Mouse (Mus musculus) forebrain, embryonic 13.5 days (tissue): ENCODE data around the gene Fat4. TPM values are rescaled to one million over a fixed set of nuclear protein-coding genes. Genes with fewer than 3 reads are reported as not detected.

ENCODE experiments used
- ATAC-seq: fragments of 200-750 bp; cut with Nextera tagmentation; 2 replicates; pipeline ENCODE4 v1.8.0; 2017
- H3K27ac ChIP-seq: fragments of 300-500 bp; sonication (generic); 2 replicates; pipeline ENCODE4 v1.5.1; 2015; ENCODE audit warnings: inconsistent platforms, mild to moderate bottlenecking, moderate library complexity
- H3K27me3 ChIP-seq: fragments of 300-500 bp; sonication (generic); 2 replicates; pipeline ENCODE4 v1.6.1; 2015; ENCODE audit warnings: mild to moderate bottlenecking, inconsistent platforms
- H3K36me3 ChIP-seq: fragments of 300-500 bp; sonication (generic); 2 replicates; pipeline ENCODE4 v1.6.1; 2015; ENCODE audit warnings: mild to moderate bottlenecking, inconsistent platforms; ENCODE audit not compliant: poor library complexity, severe bottlenecking
- H3K4me1 ChIP-seq: fragments of 300-500 bp; sonication (generic); 2 replicates; pipeline ENCODE4 v1.6.1; 2015; ENCODE audit warnings: inconsistent platforms
- H3K4me2 ChIP-seq: fragments of 300-500 bp; sonication (generic); 2 replicates; pipeline ENCODE4 v1.6.1; 2015; ENCODE audit warnings: inconsistent platforms, mild to moderate bottlenecking, moderate library complexity
- H3K4me3 ChIP-seq: fragments of 300-500 bp; sonication (generic); 2 replicates; pipeline ENCODE4 v1.5.1; 2015; ENCODE audit warnings: mild to moderate bottlenecking, inconsistent platforms
- H3K9ac ChIP-seq: fragments of 300-500 bp; sonication (generic); 2 replicates; pipeline ENCODE4 v1.6.1; 2015; ENCODE audit warnings: mild to moderate bottlenecking, inconsistent platforms
- H3K9me3 ChIP-seq: fragments of 300-500 bp; sonication (generic); replicated peaks from 2 replicates; pipeline ENCODE4 v1.6.1; 2016; ENCODE audit warnings: inconsistent platforms
- WGBS: fragments of 180-500 bp; shearing (Covaris S2); methylation state at CpG from one replicate; pipeline ENCODE4 v1.1.7; 2015; 5-methylcytosine and 5-hydroxymethylcytosine counted together
- polyA plus RNA-seq: library from polyadenylated mRNA; unstranded; fragments of >200 nt; fragmentation: Nextera tagmentation; extraction: Ambion mirVana; gene quantifications from 2 replicates; pipeline ENCODE4 v1.2.1, GENCODE M21; 2015

Fat4 gene
- polyA plus RNA-seq, 1 experiment from 2014 or later = 9.7 TPM

DNA sequence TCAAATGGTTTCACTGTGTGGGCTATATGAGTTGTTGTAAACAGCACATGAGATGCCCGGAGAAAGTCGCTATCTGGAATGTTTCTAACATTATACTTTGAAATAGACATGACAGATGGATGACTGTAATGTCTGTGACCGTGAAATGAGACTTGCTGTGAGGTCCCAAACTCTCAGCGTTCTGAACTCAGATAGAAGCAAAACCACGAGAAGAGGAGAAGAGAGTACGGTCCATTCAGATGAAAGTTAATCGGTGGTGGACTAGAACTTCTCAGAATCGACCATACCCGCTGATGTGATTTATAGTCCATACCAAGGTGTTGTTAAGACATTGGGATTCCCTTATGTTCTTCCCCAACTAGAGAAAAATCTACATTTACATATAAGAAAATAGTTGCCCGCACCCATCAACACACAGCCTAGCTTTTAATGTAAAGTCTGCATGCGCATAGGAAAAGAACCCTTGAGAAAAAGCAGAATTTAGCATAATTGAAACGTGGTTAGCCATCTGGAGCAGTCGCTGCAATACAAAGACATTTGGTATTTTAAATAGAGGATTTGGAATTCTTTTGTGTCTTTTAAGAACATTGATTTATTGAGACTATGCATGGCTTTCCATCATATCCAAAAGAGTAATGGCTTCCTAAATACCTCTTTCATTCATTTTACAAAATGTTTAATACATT lies 21.8 kb downstream of the Fat4 start:
- WGBS = 43% methylated on average over 13 of the region's 13 CpGs
- H3K9me3 ChIP-seq = no peaks in the 10 kb centered on the region
- H3K9ac ChIP-seq = no peak overlapping the region
- no peaks in the 10 kb centered on the region for H3K36me3 ChIP-seq
- H3K4me1 ChIP-seq = peaks cover 42% of the 10 kb centered on the region
- H3K4me3 ChIP-seq = no peak overlapping the region
- ATAC-seq = peak; percentile 56
- H3K27me3 ChIP-seq = no peaks in the 10 kb centered on the region
- peak overlapping the region; percentile 46 for H3K27ac ChIP-seq
- peak overlapping the region; percentile 48 for H3K4me2 ChIP-seq

DNA sequence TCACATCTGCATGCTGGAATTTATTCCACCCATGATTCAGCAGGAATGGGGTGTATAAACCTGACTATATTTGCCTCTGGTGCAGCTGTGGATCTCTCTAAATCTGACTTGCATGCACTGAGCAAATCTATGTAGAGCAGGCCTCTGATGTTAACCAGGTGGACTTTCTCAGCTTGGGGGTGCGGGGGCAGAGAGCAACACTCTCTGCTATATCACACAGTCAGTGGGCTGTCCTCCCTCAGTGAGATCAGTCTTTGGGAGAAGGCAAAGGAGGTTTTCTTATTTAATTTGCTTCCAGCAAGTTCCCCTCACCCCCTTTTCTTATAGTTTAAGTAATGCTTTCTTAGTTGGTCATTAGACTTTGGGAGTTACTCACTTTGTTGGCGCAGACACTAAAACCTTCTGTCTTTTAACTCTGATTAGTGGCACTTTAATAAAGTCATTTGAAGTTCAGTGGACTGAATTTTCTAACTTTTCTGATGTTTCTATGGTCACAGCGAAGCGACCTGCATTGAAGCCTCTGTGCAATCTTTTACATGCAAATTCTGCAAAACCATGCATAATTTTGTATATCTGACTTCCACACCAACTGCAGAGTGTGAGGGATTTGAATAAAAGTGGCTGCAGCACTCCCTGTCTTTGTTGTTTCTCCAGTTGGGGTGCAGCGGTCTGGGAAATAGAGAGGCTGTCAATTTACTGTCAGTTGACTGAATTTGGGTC lies 26.2 kb downstream of the Fat4 start:
- H3K9ac ChIP-seq = no peak overlapping the region
- H3K4me1 ChIP-seq = peaks cover 35% of the 10 kb centered on the region
- H3K4me2 ChIP-seq = peak overlapping the region; percentile 26
- H3K4me3 ChIP-seq = no peak overlapping the region
- no peaks in the 10 kb centered on the region for H3K9me3 ChIP-seq
- peak; percentile 48; the same call in 1 of the 2 replicates for ATAC-seq
- no peaks in the 10 kb centered on the region for H3K27me3 ChIP-seq
- no peak overlapping the region; the same call in 1 of the 2 replicates for H3K27ac ChIP-seq
- 14% methylated on average over 5 of the region's 5 CpGs for WGBS
- no peaks in the 10 kb centered on the region for H3K36me3 ChIP-seq

DNA sequence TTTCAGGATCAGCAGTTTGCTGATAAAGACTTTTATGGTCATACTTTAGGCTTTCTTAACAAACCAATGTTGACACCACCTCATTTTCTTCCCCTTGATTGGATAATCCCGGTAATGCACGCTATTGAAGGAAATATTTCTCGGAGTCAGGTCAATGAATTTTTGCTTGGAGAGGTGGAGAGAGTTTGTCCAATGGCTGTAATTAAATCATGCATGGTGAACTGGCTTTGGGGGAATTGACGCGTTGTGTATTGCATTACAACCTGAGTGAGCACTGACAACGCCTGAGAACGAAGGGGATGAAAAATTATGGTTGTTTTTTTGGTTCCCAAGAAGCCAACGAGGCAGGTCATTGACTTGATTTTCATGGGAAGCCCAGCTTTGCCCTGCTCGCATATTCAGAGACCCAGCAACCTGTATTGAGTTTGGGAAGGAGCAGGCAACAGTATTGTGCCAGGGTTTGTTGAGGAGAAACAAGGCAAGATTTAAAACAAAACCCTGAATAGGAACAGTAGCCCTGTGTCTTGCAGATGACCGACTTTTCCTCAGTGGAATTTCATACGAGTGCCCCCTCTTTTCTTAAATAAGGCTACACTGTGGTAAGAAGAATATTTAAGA lies 26.9 kb downstream of the Fat4 start:
- Histone ChIP-seq H3K27me3 (no peaks in the 10 kb centered on the region), H3K4me2 (peak overlapping the region; percentile 26), H3K4me1 (peaks cover 29% of the 10 kb centered on the region), H3K27ac (no peak overlapping the region; the same call in none of the 2 replicates), H3K4me3 (no peak overlapping the region), H3K36me3 (no peaks in the 10 kb centered on the region), H3K9me3 (no peaks in the 10 kb centered on the region), H3K9ac (no peak overlapping the region)
- ATAC-seq = no peak
- 10% methylated on average over 11 of the region's 11 CpGs for WGBS

DNA sequence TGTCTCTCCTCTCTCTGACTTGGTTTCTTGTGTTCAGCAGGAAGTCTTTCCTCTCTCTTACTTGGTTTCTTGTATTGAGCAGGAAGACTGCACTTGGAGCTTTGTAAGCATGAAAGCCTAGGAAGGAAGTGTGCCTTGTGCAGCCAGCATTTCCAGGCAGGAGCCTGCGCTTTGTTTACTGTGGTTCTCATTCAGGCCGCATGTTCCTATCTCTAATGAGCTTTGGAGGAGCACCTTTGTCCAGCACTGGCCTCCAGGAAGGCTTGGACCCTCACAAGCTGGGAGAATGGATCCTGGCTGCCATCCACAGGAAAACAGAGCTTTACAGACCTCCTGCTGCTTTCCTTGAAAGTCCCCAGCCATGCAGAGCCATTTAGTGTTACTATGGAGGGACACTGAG lies 32.2 kb downstream of the Fat4 start:
- 0 out of 2 replicates have a peak, but pooled peaks cover 4% of the 10 kb centered on the region for H3K9me3 ChIP-seq
- no peak overlapping the region for H3K4me2 ChIP-seq
- no peak overlapping the region for H3K27ac ChIP-seq
- no peak for ATAC-seq
- 44% methylated on average over 2 of the region's 2 CpGs for WGBS
- no peak overlapping the region for H3K9ac ChIP-seq
- H3K27me3 ChIP-seq = no peaks in the 10 kb centered on the region
- no peaks in the 10 kb centered on the region for H3K36me3 ChIP-seq
- H3K4me3 ChIP-seq = no peak overlapping the region
- H3K4me1 ChIP-seq = peaks cover 11% of the 10 kb centered on the region

DNA sequence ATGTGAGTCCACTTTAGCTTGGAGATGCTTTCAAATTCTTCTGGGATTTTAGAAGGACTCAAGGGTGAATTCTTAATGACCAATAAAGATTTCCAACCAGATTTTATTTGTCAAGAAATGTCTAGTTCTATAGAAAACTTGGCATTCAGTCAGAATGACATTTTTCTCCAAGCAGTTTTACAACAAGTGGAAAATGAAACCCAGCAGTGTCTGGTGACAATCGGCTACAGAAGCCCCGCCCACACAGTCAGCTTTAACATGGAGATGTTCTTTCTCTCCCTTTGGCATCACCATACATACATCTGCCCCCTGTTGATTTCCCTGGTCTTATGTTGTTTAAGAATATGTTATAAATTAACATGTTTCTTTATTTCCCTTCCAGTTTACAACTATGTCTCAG lies 34.3 kb downstream of the Fat4 start:
- 0 out of 2 replicates have a peak, but pooled peaks cover 4% of the 10 kb centered on the region for H3K9me3 ChIP-seq
- peaks cover 7% of the 10 kb centered on the region for H3K4me1 ChIP-seq
- 76% methylated on average over 2 of the region's 2 CpGs for WGBS
- no peak overlapping the region for H3K4me2 ChIP-seq
- H3K36me3 ChIP-seq = no peaks in the 10 kb centered on the region
- H3K27ac ChIP-seq = no peak overlapping the region
- H3K9ac ChIP-seq = no peak overlapping the region
- ATAC-seq = no peak
- H3K27me3 ChIP-seq = no peaks in the 10 kb centered on the region
- no peak overlapping the region for H3K4me3 ChIP-seq

DNA sequence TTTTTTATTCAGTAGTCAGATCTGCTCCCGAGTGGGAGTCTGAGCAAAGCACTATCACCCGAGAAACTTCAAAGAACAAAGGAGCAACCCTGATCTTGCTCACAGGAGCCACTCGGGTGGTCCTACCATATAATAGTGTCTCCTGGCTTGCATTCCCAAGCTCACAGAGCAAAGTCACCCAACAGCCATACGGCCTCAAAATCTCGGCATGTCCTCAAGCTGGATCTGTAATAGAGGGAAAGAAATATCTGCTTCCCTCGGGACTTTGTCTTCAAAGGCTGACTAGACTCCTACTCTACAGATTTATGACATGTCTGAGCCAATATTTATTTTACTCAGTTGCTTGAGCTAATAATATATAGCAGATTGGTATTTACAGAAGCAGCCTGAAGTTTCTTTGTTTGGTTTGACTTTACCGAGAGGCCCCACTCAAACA lies 36.5 kb downstream of the Fat4 start:
- Histone ChIP-seq H3K9ac (no peak overlapping the region), H3K27me3 (no peaks in the 10 kb centered on the region), H3K4me1 (peaks cover 10% of the 10 kb centered on the region), H3K27ac (no peak overlapping the region), H3K9me3 (0 out of 2 replicates have a peak, but pooled peaks cover 4% of the 10 kb centered on the region), H3K36me3 (no peaks in the 10 kb centered on the region), H3K4me3 (no peak overlapping the region), H3K4me2 (no peak overlapping the region)
- 79% methylated on average over 7 of the region's 7 CpGs for WGBS
- no peak for ATAC-seq

DNA sequence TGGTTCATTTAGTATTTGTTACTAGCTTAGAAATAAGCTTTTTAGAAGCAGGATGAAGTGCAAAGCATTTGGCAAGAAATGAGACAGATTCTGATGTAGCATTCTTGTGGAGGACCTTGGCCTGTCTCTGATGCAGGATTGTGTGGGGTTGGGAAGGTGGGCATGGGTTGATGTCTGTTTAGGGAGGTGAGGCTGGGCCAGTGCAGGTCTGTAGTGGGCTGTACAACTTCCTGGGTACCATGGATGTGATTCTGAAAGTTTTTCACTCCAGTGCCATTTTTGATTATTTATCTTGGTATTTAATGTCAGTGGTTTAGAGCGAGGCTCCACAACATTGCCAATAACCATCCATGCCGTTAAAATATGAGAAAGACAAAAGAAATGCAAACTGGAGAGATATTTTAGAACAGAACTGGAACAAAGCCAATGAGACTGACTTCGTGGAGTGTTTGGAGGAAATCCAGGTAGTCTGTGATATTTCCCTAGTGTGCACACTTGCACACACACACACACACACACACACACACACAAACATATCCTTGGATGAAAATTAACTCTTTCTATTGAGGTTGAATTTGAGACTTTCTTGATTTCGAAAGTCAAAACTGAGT lies 41.4 kb downstream of the Fat4 start:
- no peaks in the 10 kb centered on the region for H3K27me3 ChIP-seq
- 73% methylated on average over 4 of the region's 4 CpGs for WGBS
- no peak overlapping the region for H3K4me2 ChIP-seq
- 0 out of 2 replicates have a peak, but pooled peaks have one; percentile 21 for ATAC-seq
- no peaks in the 10 kb centered on the region for H3K36me3 ChIP-seq
- H3K9ac ChIP-seq = no peak overlapping the region
- no peaks in the 10 kb centered on the region for H3K9me3 ChIP-seq
- no peak overlapping the region; the same call in 1 of the 2 replicates for H3K27ac ChIP-seq
- no peak overlapping the region for H3K4me3 ChIP-seq
- H3K4me1 ChIP-seq = peaks cover 3% of the 10 kb centered on the region; the same call in 1 of the 2 replicates

DNA sequence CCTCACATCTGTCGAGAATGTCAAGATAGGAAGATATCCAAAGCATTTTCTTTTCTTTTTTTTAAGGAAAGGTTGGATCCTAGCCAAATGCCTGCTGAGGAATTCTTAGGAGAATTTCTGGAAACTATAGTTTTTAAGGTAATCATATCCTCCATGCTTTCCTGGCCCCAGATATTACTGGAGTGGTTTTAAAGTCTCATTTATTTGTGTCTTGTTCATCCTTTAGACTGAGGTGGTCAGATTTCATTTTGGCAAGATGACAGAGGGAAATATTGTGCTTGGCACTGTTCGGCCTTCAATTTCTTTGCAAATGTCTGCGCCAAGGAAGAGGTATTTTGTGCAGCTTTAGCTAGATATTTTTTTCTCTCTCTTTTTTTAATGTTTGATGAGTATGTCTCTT lies 42.0 kb downstream of the Fat4 start:
- peaks cover 8% of the 10 kb centered on the region; the same call in 1 of the 2 replicates for H3K4me1 ChIP-seq
- H3K36me3 ChIP-seq = no peaks in the 10 kb centered on the region
- no peak overlapping the region for H3K27ac ChIP-seq
- ATAC-seq = no peak
- no peak overlapping the region for H3K4me3 ChIP-seq
- no peak overlapping the region for H3K9ac ChIP-seq
- no peaks in the 10 kb centered on the region for H3K9me3 ChIP-seq
- no peak overlapping the region for H3K4me2 ChIP-seq
- 81% methylated on average over 3 of the region's 3 CpGs for WGBS
- H3K27me3 ChIP-seq = no peaks in the 10 kb centered on the region

DNA sequence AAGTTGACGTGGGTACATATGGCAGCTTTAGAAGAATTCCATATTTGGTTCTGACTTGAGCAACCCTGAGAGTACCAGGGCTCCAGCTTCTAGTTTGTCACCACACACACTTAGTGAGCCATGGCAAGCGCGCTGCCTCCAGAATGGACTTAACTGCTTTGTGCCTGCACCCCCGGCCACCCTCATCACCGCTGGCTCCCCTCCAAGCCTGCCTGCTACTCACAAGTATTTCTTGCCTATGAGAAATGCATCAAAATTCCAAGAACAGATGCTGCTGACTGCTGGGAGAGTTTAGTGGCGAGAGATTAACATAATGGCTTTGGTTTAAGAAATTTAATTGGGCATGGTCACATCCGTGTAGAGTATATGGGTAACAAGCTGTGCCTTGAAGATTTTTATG lies 48.0 kb downstream of the Fat4 start:
- peak; percentile 85 for ATAC-seq
- Histone ChIP-seq H3K4me3 (no peak overlapping the region), H3K36me3 (no peaks in the 10 kb centered on the region), H3K4me1 (peaks cover 33% of the 10 kb centered on the region), H3K9ac (no peak overlapping the region), H3K4me2 (0 out of 2 replicates have a peak overlapping the region, but pooled peaks have one; percentile 10), H3K27ac (peak overlapping the region; percentile 17; the same call in 1 of the 2 replicates), H3K9me3 (no peaks in the 10 kb centered on the region), H3K27me3 (no peaks in the 10 kb centered on the region)
- 37% methylated on average over 7 of the region's 7 CpGs for whole genome bisulfite sequencing

DNA sequence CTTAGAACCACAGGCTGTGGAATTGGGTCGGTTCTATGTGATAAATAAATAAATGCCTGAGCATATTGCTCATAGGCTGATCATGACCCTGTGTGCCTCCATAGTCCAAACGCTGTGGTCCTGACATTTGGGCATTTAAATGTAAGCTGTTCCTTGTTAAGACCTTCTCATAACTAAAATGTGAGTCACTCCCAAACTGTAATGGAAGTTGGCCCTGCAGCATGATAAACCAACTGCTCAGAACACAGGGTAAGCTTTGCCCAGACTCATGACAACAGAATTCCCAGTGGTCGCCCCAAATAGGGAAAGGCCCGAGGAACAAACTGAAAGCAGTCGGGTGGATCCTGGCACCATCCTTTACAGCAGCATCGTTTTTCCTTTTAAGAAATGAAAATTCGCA lies 49.7 kb downstream of the Fat4 start:
- Histone ChIP-seq H3K4me2 (no peak overlapping the region), H3K4me3 (no peak overlapping the region), H3K9me3 (no peaks in the 10 kb centered on the region), H3K27me3 (no peaks in the 10 kb centered on the region), H3K4me1 (peaks cover 41% of the 10 kb centered on the region), H3K27ac (no peak overlapping the region), H3K9ac (no peak overlapping the region), H3K36me3 (no peaks in the 10 kb centered on the region)
- no peak for ATAC-seq
- WGBS = 94% methylated on average over 7 of the region's 7 CpGs

DNA sequence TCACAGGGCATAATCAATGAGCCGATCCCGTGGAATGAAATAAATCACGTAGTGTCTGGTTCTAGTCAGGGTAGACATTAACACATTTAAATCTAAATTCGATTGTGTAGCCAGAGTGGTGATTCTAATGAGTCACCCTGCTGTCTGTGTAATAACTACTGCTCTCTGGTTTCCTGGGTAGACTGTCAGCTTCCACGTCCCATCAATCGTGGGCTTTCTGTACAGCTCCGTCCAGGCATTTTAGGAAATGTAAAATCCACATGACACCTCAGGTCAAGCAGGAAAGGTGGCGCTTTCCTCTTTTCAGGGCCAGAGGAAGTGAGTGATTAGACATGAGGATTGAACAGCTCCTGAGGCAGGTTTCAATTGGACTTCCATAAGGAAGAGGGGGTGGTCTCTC lies 50.4 kb downstream of the Fat4 start:
- Histone ChIP-seq H3K27ac (no peak overlapping the region), H3K27me3 (no peaks in the 10 kb centered on the region), H3K4me1 (peaks cover 41% of the 10 kb centered on the region), H3K9ac (no peak overlapping the region), H3K4me3 (no peak overlapping the region), H3K9me3 (no peaks in the 10 kb centered on the region), H3K4me2 (no peak overlapping the region), H3K36me3 (no peaks in the 10 kb centered on the region)
- ATAC-seq = no peak
- 74% methylated on average over 8 of the region's 8 CpGs for WGBS

DNA sequence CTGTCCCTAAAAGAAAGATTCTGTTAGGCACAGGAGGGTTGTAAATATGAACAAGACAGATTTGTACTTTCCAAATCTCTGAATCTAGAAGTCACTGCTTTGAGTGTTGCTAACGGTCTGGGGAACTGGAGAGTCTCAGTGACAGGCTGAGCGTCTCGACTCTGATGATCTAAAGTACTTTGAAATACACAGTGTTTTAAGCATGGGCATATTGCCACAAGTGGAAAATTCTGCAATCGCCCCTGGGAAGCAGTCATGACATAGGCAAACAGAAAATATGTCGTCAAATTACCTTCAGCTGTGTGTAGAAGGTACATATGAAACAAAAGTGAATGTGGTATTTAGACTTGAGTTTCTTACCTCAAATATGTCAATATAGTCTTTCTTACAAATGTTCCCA lies 51.4 kb downstream of the Fat4 start:
- Histone ChIP-seq H3K27me3 (no peaks in the 10 kb centered on the region), H3K9me3 (no peaks in the 10 kb centered on the region), H3K27ac (no peak overlapping the region), H3K4me2 (no peak overlapping the region), H3K9ac (no peak overlapping the region), H3K4me3 (no peak overlapping the region), H3K4me1 (peaks cover 41% of the 10 kb centered on the region), H3K36me3 (peaks cover 5% of the 10 kb centered on the region; the same call in 1 of the 2 replicates)
- WGBS = 80% methylated on average over 5 of the region's 5 CpGs
- no peak for ATAC-seq
